Mouse (Mus musculus) CH12.LX (cell line): ENCODE data around the gene Surf6.

ENCODE experiments used
- CHD2 ChIP-seq: IDR thresholded peaks from 2 replicates; pipeline ENCODE4 v1.6.1; 2011; ENCODE audit warnings: low read length, improper control_type of control experiment
- CTCF ChIP-seq, 2 experiments: IDR thresholded peaks in 1 of 2; conservative IDR thresholded peaks in 1 of 2; 2 replicates each; pipeline ENCODE4 v1.5.1; 2011 to 2012; ENCODE audit warnings: low read depth in 2 of 2, low read length in 2 of 2, improper control_type of control experiment in 1 of 2, inconsistent platforms in 1 of 2, mild to moderate bottlenecking in 1 of 2, moderate library complexity in 1 of 2
- EP300 ChIP-seq: IDR thresholded peaks from 2 replicates; pipeline ENCODE4 v1.6.1; 2011; ENCODE audit warnings: low read length, improper control_type of control experiment
- NELFE ChIP-seq: IDR thresholded peaks from 2 replicates; pipeline ENCODE4 v1.6.1; 2011; ENCODE audit warnings: low read depth, low read length, improper control_type of control experiment
- PAX5 ChIP-seq: IDR thresholded peaks from 2 replicates; pipeline ENCODE4 v1.6.1; 2012; ENCODE audit warnings: low read length, inconsistent platforms, mixed read lengths
- POLR2A ChIP-seq: IDR thresholded peaks from 2 replicates; pipeline ENCODE4 v1.6.1; 2011; ENCODE audit warnings: low read depth, mild to moderate bottlenecking, improper control_type of control experiment, low read length
- RAD21 ChIP-seq: IDR thresholded peaks from 2 replicates; pipeline ENCODE4 v1.6.1; 2011; ENCODE audit warnings: low read depth, mild to moderate bottlenecking, low read length, improper control_type of control experiment, moderate library complexity
- SMC3 ChIP-seq: IDR thresholded peaks from 2 replicates; pipeline ENCODE4 v1.6.1; 2011; ENCODE audit warnings: low read depth, low read length, improper control_type of control experiment
- UBTF ChIP-seq: IDR thresholded peaks from 2 replicates; pipeline ENCODE4 v1.6.1; 2012; ENCODE audit warnings: low read depth, mild to moderate bottlenecking, inconsistent platforms, low read length, improper control_type of control experiment, moderate library complexity
- ZKSCAN1 ChIP-seq: IDR thresholded peaks from 2 replicates; pipeline ENCODE4 v1.6.1; 2012; ENCODE audit warnings: low read depth, inconsistent platforms, low read length, improper control_type of control experiment, borderline replicate concordance

DNA sequence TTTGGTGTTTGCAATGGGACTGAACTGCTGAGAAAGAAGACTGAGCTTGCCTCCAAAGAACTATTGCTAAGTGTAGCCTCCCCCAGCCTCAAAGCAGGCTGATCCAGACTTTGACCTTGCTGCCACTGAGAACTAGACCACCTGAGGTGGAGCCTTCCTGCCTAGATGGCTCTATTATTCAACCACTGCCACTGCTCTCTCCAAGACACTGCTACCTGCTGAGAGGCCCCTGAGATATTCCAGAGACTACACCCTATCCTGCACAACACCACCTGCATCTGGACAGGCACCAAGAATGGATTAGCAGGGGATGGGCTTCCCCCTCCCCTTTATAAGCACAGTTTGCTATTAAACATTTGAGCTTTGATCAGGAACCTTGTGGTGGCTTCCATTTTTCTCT, 24.1 kb downstream of the Surf6 start:
- TF ChIP-seq RAD21 (no peak), CTCF (conservative IDR thresholded peaks at IDR 0.05 in 1 of 2, IDR thresholded peaks at IDR 0.05 in 1 of 2; ENCODE audit: low read depth in 2 of 2, low read length in 2 of 2) (no peak), UBTF (no peak), SMC3 (no peak), NELFE (no peak), PAX5 (no peak), ZKSCAN1 (no peak), EP300 (no peak), CHD2 (no peak), POLR2A (no peak)
